Comparison of ENCODE assay signal across 22 mouse cellular contexts in the genomic region with DNA sequence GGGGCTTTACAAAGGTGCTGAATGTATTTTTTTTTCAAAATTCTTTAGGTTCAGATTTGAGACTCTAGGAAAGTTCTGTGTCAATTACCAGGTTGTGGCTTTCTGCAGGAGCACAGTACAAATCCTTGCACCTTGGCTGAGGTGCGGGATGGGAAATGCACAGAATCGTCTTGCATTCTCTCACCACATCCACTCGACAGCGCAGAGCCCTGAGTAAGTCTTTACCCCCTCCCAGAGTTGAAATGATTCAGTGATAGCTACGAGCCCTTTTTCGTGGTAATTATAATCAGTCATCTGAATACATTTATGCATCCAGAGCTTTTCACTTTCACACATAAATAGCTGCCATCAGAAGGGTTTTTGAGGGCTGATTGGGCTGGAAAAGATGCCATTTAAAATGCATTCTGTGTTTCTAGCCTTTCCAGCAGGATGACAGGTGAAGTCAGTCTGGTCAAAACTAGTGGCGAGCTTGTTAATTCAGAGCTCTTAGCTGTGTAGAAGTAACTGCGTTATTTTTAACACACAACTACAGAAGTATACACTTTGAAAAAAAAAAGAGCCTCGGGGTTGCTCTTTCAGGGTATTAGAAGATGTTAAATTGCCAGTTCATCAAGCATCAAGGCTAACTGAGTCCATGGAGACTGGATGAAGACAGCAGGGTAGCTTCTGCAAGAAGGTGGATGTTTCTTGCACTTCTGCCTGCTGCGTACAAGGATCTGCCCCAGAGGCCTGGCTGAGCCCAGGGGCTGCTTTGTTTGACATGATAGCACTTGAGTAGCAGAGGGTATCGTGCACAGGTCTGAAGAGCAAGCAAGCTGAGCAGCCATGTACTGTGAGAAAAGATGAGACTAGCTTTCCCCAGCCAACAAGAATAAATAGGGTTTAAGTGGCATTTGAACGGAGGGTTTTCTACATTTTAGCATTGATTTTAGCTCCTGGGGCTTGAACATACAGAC.
A peak's percentile ranks its signal among the peaks of the same experiment; 100 is the strongest.
DNase-seq lines count a peak whose midpoint lies in the region; ATAC-seq lines count a peak whose summit lies in the region.
"Had no signal": no experiment of that assay in that cellular context is flagged by ENCODE, and none has a peak within 500 bp of the region (broad histone marks: within the 10 kb centered on the region; RNA-seq: fewer than 3 reads in every experiment).

No protein-coding gene starts in this region.

- H3K27ac ChIP-seq in heart, embryonic 10.5 days, result no peak overlapping the region
- H3K27ac ChIP-seq in heart, embryonic 12.5 days (ENCODE audit: poor library complexity, severe bottlenecking), result no peak overlapping the region
- no peak overlapping the region for H3K27ac ChIP-seq in neural tube, embryonic 15.5 days (replicated peaks)
- H3K27ac ChIP-seq in forebrain, embryonic 15.5 days (replicated peaks), result peak overlapping the region; percentile 88
- 0 out of 2 replicates have a peak overlapping the region, but pooled peaks have one; percentile 13 for H3K27ac ChIP-seq in neural tube, embryonic 13.5 days (replicated peaks)
- H3K27ac ChIP-seq: heart, adult 2 months; kidney, embryonic 15.5 days; limb, embryonic 15.5 days; liver, embryonic 15.5 days had no signal

- no peaks in the 10 kb centered on the region for H3K27me3 ChIP-seq in heart, embryonic 10.5 days (ENCODE audit: insufficient read depth, poor library complexity, severe bottlenecking)
- H3K27me3 ChIP-seq in heart, embryonic 12.5 days (replicated peaks), result no peaks in the 10 kb centered on the region
- H3K27me3 ChIP-seq in neural tube, embryonic 15.5 days (replicated peaks), result no peaks in the 10 kb centered on the region
- H3K27me3 ChIP-seq in forebrain, embryonic 15.5 days, result no peaks in the 10 kb centered on the region
- H3K27me3 ChIP-seq in neural tube, embryonic 13.5 days, result no peaks in the 10 kb centered on the region
- H3K27me3 ChIP-seq: hindbrain, embryonic 15.5 days; kidney, embryonic 15.5 days; limb, embryonic 15.5 days; liver, embryonic 15.5 days had no signal

- no peaks in the 10 kb centered on the region for H3K9me3 ChIP-seq in heart, embryonic 10.5 days
- no peaks in the 10 kb centered on the region for H3K9me3 ChIP-seq in heart, embryonic 12.5 days (replicated peaks)
- H3K9me3 ChIP-seq in neural tube, embryonic 15.5 days (replicated peaks), result no peaks in the 10 kb centered on the region
- H3K9me3 ChIP-seq in forebrain, embryonic 15.5 days, result 0 out of 2 replicates have a peak, but pooled peaks cover 4% of the 10 kb centered on the region
- no peaks in the 10 kb centered on the region for H3K9me3 ChIP-seq in neural tube, embryonic 13.5 days
- H3K9me3 ChIP-seq: kidney, embryonic 15.5 days; limb, embryonic 15.5 days; liver, embryonic 15.5 days had no signal

- H3K36me3 ChIP-seq in heart, embryonic 10.5 days, result no peaks in the 10 kb centered on the region
- no peaks in the 10 kb centered on the region for H3K36me3 ChIP-seq in heart, embryonic 12.5 days
- no peaks in the 10 kb centered on the region for H3K36me3 ChIP-seq in neural tube, embryonic 15.5 days
- no peaks in the 10 kb centered on the region for H3K36me3 ChIP-seq in forebrain, embryonic 15.5 days
- no peaks in the 10 kb centered on the region for H3K36me3 ChIP-seq in neural tube, embryonic 13.5 days
- H3K36me3 ChIP-seq: G1E; hindbrain, embryonic 15.5 days; kidney, embryonic 15.5 days; limb, embryonic 15.5 days; liver, embryonic 15.5 days had no signal

- no peak overlapping the region for H3K4me3 ChIP-seq in heart, embryonic 10.5 days
- no peak overlapping the region for H3K4me3 ChIP-seq in heart, embryonic 12.5 days
- no peak overlapping the region for H3K4me3 ChIP-seq in neural tube, embryonic 15.5 days (replicated peaks)
- no peak overlapping the region for H3K4me3 ChIP-seq in forebrain, embryonic 15.5 days
- H3K4me3 ChIP-seq in neural tube, embryonic 13.5 days, result no peak overlapping the region
- H3K4me3 ChIP-seq: heart, adult 2 months; hindbrain, embryonic 15.5 days; kidney, embryonic 15.5 days; limb, embryonic 15.5 days; liver, embryonic 15.5 days had no signal

- 75% methylated on average over 12 of the region's 12 CpGs for WGBS in heart, embryonic 10.5 days
- WGBS in heart, embryonic 12.5 days, result 72% methylated on average over 12 of the region's 12 CpGs
- WGBS in neural tube, embryonic 15.5 days, result 59% methylated on average over 12 of the region's 12 CpGs
- WGBS in forebrain, embryonic 15.5 days, result 26% methylated on average over 12 of the region's 12 CpGs
- WGBS in neural tube, embryonic 13.5 days, result 68% methylated on average over 12 of the region's 12 CpGs

- 0 out of 2 replicates have a peak, but pooled peaks cover 3% of the 10 kb centered on the region for H3K4me1 ChIP-seq in heart, embryonic 10.5 days
- no peaks in the 10 kb centered on the region; the same call in 1 of the 2 replicates for H3K4me1 ChIP-seq in heart, embryonic 12.5 days (replicated peaks)
- H3K4me1 ChIP-seq in neural tube, embryonic 15.5 days, result peaks cover 12% of the 10 kb centered on the region
- peaks cover 25% of the 10 kb centered on the region for H3K4me1 ChIP-seq in forebrain, embryonic 15.5 days
- H3K4me1 ChIP-seq in neural tube, embryonic 13.5 days (replicated peaks), result peaks cover 22% of the 10 kb centered on the region
- H3K4me1 ChIP-seq: kidney, embryonic 15.5 days; liver, embryonic 15.5 days had no signal

- no peak overlapping the region for H3K9ac ChIP-seq in heart, embryonic 12.5 days
- no peak overlapping the region for H3K9ac ChIP-seq in neural tube, embryonic 15.5 days (replicated peaks)
- H3K9ac ChIP-seq in forebrain, embryonic 15.5 days (replicated peaks), result no peak overlapping the region
- H3K9ac ChIP-seq in neural tube, embryonic 13.5 days, result no peak overlapping the region
- H3K9ac ChIP-seq: hindbrain, embryonic 15.5 days; kidney, embryonic 15.5 days; limb, embryonic 15.5 days; liver, embryonic 15.5 days had no signal

- ATAC-seq in heart, embryonic 12.5 days (ENCODE audit: insufficient number of reproducible peaks, low FRiP score), result no peak
- ATAC-seq in neural tube, embryonic 15.5 days (ENCODE audit: low FRiP score), result no peak
- peak; percentile 91 for ATAC-seq in forebrain, embryonic 15.5 days (replicated peaks)
- no peak for ATAC-seq in neural tube, embryonic 13.5 days (ENCODE audit: low read depth)
- no peak for ATAC-seq in monocyte, adult 5-6 weeks (replicated peaks; ENCODE audit: insufficient number of reproducible peaks, low FRiP score, low TSS enrichment, poor library complexity, severe bottlenecking)
- ATAC-seq: activated CD4-positive, CD25-positive, alpha-beta regulatory T cell, adult 4 months; intestine, postnatal 0 days; lung, postnatal 0 days had no signal

- DNase-seq in heart, embryonic 10.5 days (ENCODE audit: low spot score), result peak; percentile 58
- DNase-seq in neural tube, embryonic 10.5 days (ENCODE audit: extremely low spot score, low spot score), result peak; percentile 6
- DNase-seq in right cerebral cortex, postnatal 10 days (ENCODE audit: low spot score in 2 of 2), result no peak
- DNase-seq: adrenal gland, postnatal 14 days; cerebellum, adult 18-20 months; cerebellum, postnatal 36 days; gastrocnemius, postnatal 10 days; heart, adult 2 months; kidney, postnatal 4 days had no signal

- no peak overlapping the region for H3K4me2 ChIP-seq in heart, embryonic 12.5 days
- H3K4me2 ChIP-seq in neural tube, embryonic 15.5 days, result no peak overlapping the region
- H3K4me2 ChIP-seq in forebrain, embryonic 15.5 days (replicated peaks), result no peak overlapping the region
- no peak overlapping the region for H3K4me2 ChIP-seq in neural tube, embryonic 13.5 days
- H3K4me2 ChIP-seq: hindbrain, embryonic 15.5 days; kidney, embryonic 15.5 days; limb, embryonic 15.5 days; liver, embryonic 15.5 days had no signal

Comparison
In these comparisons a context has a peak if more than half of its experiments do, and no peak if none do; other contexts are left out.
1. H3K27ac ChIP-seq: peak in forebrain, embryonic 15.5 days (single experiment) and neural tube, embryonic 13.5 days (single experiment); none in heart, embryonic 10.5 days (single experiment), heart, embryonic 12.5 days (single experiment) and neural tube, embryonic 15.5 days (single experiment).
2. DNase-seq: peak in heart, embryonic 10.5 days (single experiment) and neural tube, embryonic 10.5 days (single experiment); none in right cerebral cortex, postnatal 10 days (0 of 2).